Mouse (Mus musculus) MEL (cell line): ENCODE results near the gene Rnf144b. TPM values are rescaled to one million over a fixed set of nuclear protein-coding genes. Genes with fewer than 3 reads are reported as not detected.

Experiments
- DNase-seq: peaks from one replicate; pipeline ENCODE4 v3.0.0; 2011; ENCODE audit warnings: low read depth, low spot score
- H3K27ac ChIP-seq: 2 replicates; pipeline ENCODE4 v1.5.1; 2012; ENCODE audit warnings: low read depth, mild to moderate bottlenecking, control low read depth, low read length, moderate library complexity; ENCODE audit not compliant: control insufficient read depth
- H3K27me3 ChIP-seq, 2 experiments: fragments of 150-350 bp in 1 of 2; sonication (generic) in 1 of 2; 2 replicates each; pipeline ENCODE4 v1.6.1; 2012; ENCODE audit warnings: low read length in 2 of 2, mild to moderate bottlenecking in 2 of 2, improper control_type of control experiment in 1 of 2, moderate library complexity in 1 of 2; ENCODE audit not compliant: insufficient read depth in 2 of 2, control insufficient read depth in 1 of 2
- H3K36me3 ChIP-seq, 2 experiments: 2 replicates each; pipeline ENCODE4 v1.6.1; 2012 to 2014; ENCODE audit warnings: low read length in 2 of 2, improper control_type of control experiment in 1 of 2, inconsistent platforms in 1 of 2, mild to moderate bottlenecking in 1 of 2; ENCODE audit not compliant: insufficient read depth in 2 of 2, control insufficient read depth in 1 of 2
- H3K4me1 ChIP-seq, 2 experiments: fragments of 150-350 bp in 1 of 2; sonication (generic) in 1 of 2; 2 replicates each; pipeline ENCODE4 v1.6.1; 2012; ENCODE audit warnings: low read length in 2 of 2, improper control_type of control experiment in 1 of 2, mild to moderate bottlenecking in 1 of 2; ENCODE audit not compliant: insufficient read depth in 2 of 2, control insufficient read depth in 1 of 2
- H3K4me3 ChIP-seq, 2 experiments: fragments of 150-350 bp in 1 of 2; sonication (generic) in 1 of 2; 2 replicates each; pipeline ENCODE4 v1.5.1; 2012; ENCODE audit warnings: low read depth in 2 of 2, low read length in 2 of 2, mild to moderate bottlenecking in 2 of 2, moderate library complexity in 2 of 2, control low read depth in 1 of 2, improper control_type of control experiment in 1 of 2; ENCODE audit not compliant: control insufficient read depth in 1 of 2, insufficient read depth in 1 of 2
- H3K79me2 ChIP-seq: 2 replicates; pipeline ENCODE4 v1.6.1; 2012; ENCODE audit warnings: mild to moderate bottlenecking, low read length, moderate library complexity; ENCODE audit not compliant: control insufficient read depth, poor library complexity, insufficient read depth
- H3K9ac ChIP-seq: 2 replicates; pipeline ENCODE4 v1.6.1; 2012; ENCODE audit warnings: low read depth, mild to moderate bottlenecking, control low read depth, low read length, moderate library complexity; ENCODE audit not compliant: control insufficient read depth, poor library complexity, severe bottlenecking
- H3K9me3 ChIP-seq: fragments of 150-350 bp; sonication (generic); replicated peaks from 2 replicates; pipeline ENCODE4 v1.6.1; 2012; ENCODE audit warnings: mild to moderate bottlenecking, low read length, improper control_type of control experiment, moderate library complexity; ENCODE audit not compliant: insufficient read depth
- BHLHE40 ChIP-seq: IDR thresholded peaks from 2 replicates; pipeline ENCODE4 v1.6.1; 2012; ENCODE audit warnings: low read depth, mild to moderate bottlenecking, inconsistent platforms, low read length, improper control_type of control experiment, borderline replicate concordance
- CHD1 ChIP-seq: IDR thresholded peaks from 2 replicates; pipeline ENCODE4 v1.6.1; 2012; ENCODE audit warnings: low read depth, mild to moderate bottlenecking, inconsistent platforms, low read length, improper control_type of control experiment
- E2F4 ChIP-seq: IDR thresholded peaks from 2 replicates; pipeline ENCODE4 v1.6.1; 2011; ENCODE audit warnings: low read depth, low read length, improper control_type of control experiment, borderline replicate concordance
- ELF1 ChIP-seq: IDR thresholded peaks from 2 replicates; pipeline ENCODE4 v1.6.1; 2014; ENCODE audit warnings: low read depth, mild to moderate bottlenecking, inconsistent platforms, low read length, improper control_type of control experiment, moderate library complexity
- EP300 ChIP-seq, 2 experiments: IDR thresholded peaks; 2 replicates each; pipeline ENCODE4 v1.6.1; 2011; ENCODE audit warnings: improper control_type of control experiment in 2 of 2, low read length in 2 of 2, low read depth in 1 of 2, mild to moderate bottlenecking in 1 of 2
- ETS1 ChIP-seq: IDR thresholded peaks from 2 replicates; pipeline ENCODE4 v1.6.1; 2012; ENCODE audit warnings: low read depth, mild to moderate bottlenecking, inconsistent platforms, low read length, improper control_type of control experiment, moderate library complexity
- GABPA ChIP-seq: IDR thresholded peaks from 2 replicates; pipeline ENCODE4 v1.6.1; 2012; ENCODE audit warnings: low read depth, mild to moderate bottlenecking, inconsistent platforms, low read length, improper control_type of control experiment, moderate library complexity
- GATA1 ChIP-seq: IDR thresholded peaks from 2 replicates; pipeline ENCODE4 v1.6.1; 2011; ENCODE audit warnings: low read depth, low read length, improper control_type of control experiment
- HCFC1 ChIP-seq: IDR thresholded peaks from 2 replicates; pipeline ENCODE4 v1.6.1; 2012; ENCODE audit warnings: low read depth, mild to moderate bottlenecking, inconsistent platforms, low read length, improper control_type of control experiment, moderate library complexity
- MAZ ChIP-seq: IDR thresholded peaks from 2 replicates; pipeline ENCODE4 v1.6.1; 2012; ENCODE audit warnings: low read depth, mild to moderate bottlenecking, inconsistent platforms, low read length, improper control_type of control experiment
- MEF2A ChIP-seq: IDR thresholded peaks from 2 replicates; pipeline ENCODE4 v1.6.1; 2014; ENCODE audit warnings: low read depth, mild to moderate bottlenecking, inconsistent platforms, low read length, improper control_type of control experiment; ENCODE audit not compliant: poor library complexity, insufficient replicate concordance, severe bottlenecking; ENCODE audit errors: extremely low read depth
- MYB ChIP-seq: IDR thresholded peaks from 2 replicates; pipeline ENCODE4 v1.6.1; 2011; ENCODE audit warnings: mild to moderate bottlenecking, low read depth, low read length, improper control_type of control experiment
- MYC ChIP-seq: IDR thresholded peaks from 2 replicates; pipeline ENCODE4 v1.6.1; 2011; ENCODE audit warnings: low read depth, mild to moderate bottlenecking, low read length, improper control_type of control experiment, moderate library complexity
- POLR2A ChIP-seq, 2 experiments: IDR thresholded peaks; 2 replicates each; pipeline ENCODE4 v1.6.1; 2011 to 2012; ENCODE audit warnings: low read length in 2 of 2, mild to moderate bottlenecking in 2 of 2, control low read depth in 1 of 2, improper control_type of control experiment in 1 of 2, low read depth in 1 of 2, moderate library complexity in 1 of 2; ENCODE audit not compliant: control insufficient read depth in 1 of 2, insufficient read depth in 1 of 2, poor library complexity in 1 of 2
- POLR2AphosphoS5 ChIP-seq: IDR thresholded peaks from 2 replicates; pipeline ENCODE4 v1.6.1; 2012; ENCODE audit warnings: low read depth, borderline replicate concordance, mild to moderate bottlenecking, inconsistent platforms, low read length, moderate library complexity, mixed read lengths
- RAD21 ChIP-seq: IDR thresholded peaks from 2 replicates; pipeline ENCODE4 v1.6.1; 2011; ENCODE audit warnings: mild to moderate bottlenecking, low read depth, low read length, improper control_type of control experiment
- RCOR1 ChIP-seq: IDR thresholded peaks from 2 replicates; pipeline ENCODE4 v1.6.1; 2012; ENCODE audit warnings: low read depth, mild to moderate bottlenecking, inconsistent platforms, low read length, improper control_type of control experiment
- SIN3A ChIP-seq: IDR thresholded peaks from 2 replicates; pipeline ENCODE4 v1.6.1; 2012; ENCODE audit warnings: low read length, improper control_type of control experiment, inconsistent platforms
- SMC3 ChIP-seq: IDR thresholded peaks from 2 replicates; pipeline ENCODE4 v1.6.1; 2011; ENCODE audit warnings: low read depth, low read length, improper control_type of control experiment
- TAL1 ChIP-seq: IDR thresholded peaks from 2 replicates; pipeline ENCODE4 v1.6.1; 2012; ENCODE audit warnings: mild to moderate bottlenecking, inconsistent platforms, low read length, moderate library complexity, mixed read lengths
- UBTF ChIP-seq: IDR thresholded peaks from 2 replicates; pipeline ENCODE4 v1.6.1; 2012; ENCODE audit warnings: low read depth, mild to moderate bottlenecking, inconsistent platforms, low read length, improper control_type of control experiment, moderate library complexity, borderline replicate concordance; ENCODE audit not compliant: insufficient read depth
- ZC3H11A ChIP-seq: IDR thresholded peaks from 2 replicates; pipeline ENCODE4 v1.6.1; 2012; ENCODE audit warnings: low read depth, mild to moderate bottlenecking, inconsistent platforms, low read length, improper control_type of control experiment
- ZKSCAN1 ChIP-seq: IDR thresholded peaks from 2 replicates; pipeline ENCODE4 v1.6.1; 2012; ENCODE audit warnings: low read depth, mild to moderate bottlenecking, inconsistent platforms, low read length, improper control_type of control experiment, moderate library complexity
- ZMIZ1 ChIP-seq: IDR thresholded peaks from 2 replicates; pipeline ENCODE4 v1.6.1; 2012; ENCODE audit warnings: low read depth, mild to moderate bottlenecking, inconsistent platforms, low read length, improper control_type of control experiment, moderate library complexity
- ZNF384 ChIP-seq: IDR thresholded peaks from 2 replicates; pipeline ENCODE4 v1.6.1; 2012; ENCODE audit warnings: low read depth, mild to moderate bottlenecking, inconsistent platforms, low read length, improper control_type of control experiment
- polyA plus RNA-seq, 2 experiments: library from polyadenylated mRNA; stranded (reverse) in 1 of 2; unstranded in 1 of 2; fragments of >175 nt in 1 of 2; fragments of >200 nt in 1 of 2; gene quantifications; 2 replicates each; pipeline versions ENCODE4 v1.2.1 to v1.2.4; 2012; ENCODE audit warnings: low replicate concordance in 2 of 2, low read depth in 1 of 2; ENCODE audit not compliant: insufficient read length in 2 of 2, insufficient read depth in 1 of 2, missing spikeins in 1 of 2
- total RNA-seq: library from RNA; depleted of rRNA; stranded (reverse); fragments of 300-350 nt; gene quantifications from 2 replicates; pipeline ENCODE4 v1.2.3, GENCODE M21; 2012

Rnf144b gene
- total and polyA plus RNA-seq, 3 experiments, result not detected

- H3K9ac ChIP-seq, result no peak overlapping the region
- no peaks in the 10 kb centered on the region for H3K4me1 ChIP-seq
- no peaks in the 10 kb centered on the region for H3K27me3 ChIP-seq
- no peak overlapping the region for H3K27ac ChIP-seq
- H3K4me3 ChIP-seq, result no peak overlapping the region
- H3K36me3 ChIP-seq, result no peaks in the 10 kb centered on the region
- no peak for DNase-seq
- TF ChIP-seq HCFC1 (no peak), SIN3A (no peak), CHD1 (no peak), POLR2AphosphoS5 (no peak), ZC3H11A (no peak), ZNF384 (no peak), EP300 (IDR thresholded peaks at IDR 0.05; ENCODE audit: low read depth in 1 of 2, low read length in 2 of 2) (no peak), MYC (no peak), MEF2A (no peak), RCOR1 (no peak), GATA1 (no peak)
- H3K79me2 ChIP-seq, result no peaks in the 10 kb centered on the region
- no peaks in the 10 kb centered on the region for H3K9me3 ChIP-seq
Observed at GRCm38 (mm10) chr13:47211581-47211980, 89.1 kb downstream of the Rnf144b start.

- Histone ChIP-seq H3K36me3 (no peaks in the 10 kb centered on the region), H3K9ac (no peak overlapping the region), H3K27me3 (no peaks in the 10 kb centered on the region), H3K4me3 (no peak overlapping the region), H3K79me2 (no peaks in the 10 kb centered on the region), H3K9me3 (no peaks in the 10 kb centered on the region), H3K4me1 (no peaks in the 10 kb centered on the region), H3K27ac (no peak overlapping the region)
- TF ChIP-seq ZKSCAN1, result no peak
- no peak for TF ChIP-seq BHLHE40
- no peak for TF ChIP-seq POLR2AphosphoS5
- no peak for TF ChIP-seq HCFC1
- TF ChIP-seq E2F4, result no peak
- no peak for TF ChIP-seq ELF1
- TF ChIP-seq MEF2A, result no peak
- TF ChIP-seq MAZ, result no peak
- no peak for TF ChIP-seq UBTF
- no peak for TF ChIP-seq MYB
- TF ChIP-seq CHD1, result no peak
- no peak for TF ChIP-seq SMC3
- TF ChIP-seq RAD21, result no peak
- no peak for TF ChIP-seq RCOR1
- TF ChIP-seq GABPA, result no peak
- no peak for TF ChIP-seq ZMIZ1
- TF ChIP-seq ETS1, result no peak
- TF ChIP-seq TAL1, result no peak
- no peak for TF ChIP-seq POLR2A (IDR thresholded peaks at IDR 0.05; ENCODE audit: control insufficient read depth in 1 of 2, insufficient read depth in 1 of 2, low read depth in 1 of 2, low read length in 2 of 2, poor library complexity in 1 of 2)
- no peak for DNase-seq
Observed at GRCm38 (mm10) chr13:47213817-47214216, 91.4 kb downstream of the Rnf144b start.
